ENCODE assay signal across 9 mouse cellular contexts in the genomic region with DNA sequence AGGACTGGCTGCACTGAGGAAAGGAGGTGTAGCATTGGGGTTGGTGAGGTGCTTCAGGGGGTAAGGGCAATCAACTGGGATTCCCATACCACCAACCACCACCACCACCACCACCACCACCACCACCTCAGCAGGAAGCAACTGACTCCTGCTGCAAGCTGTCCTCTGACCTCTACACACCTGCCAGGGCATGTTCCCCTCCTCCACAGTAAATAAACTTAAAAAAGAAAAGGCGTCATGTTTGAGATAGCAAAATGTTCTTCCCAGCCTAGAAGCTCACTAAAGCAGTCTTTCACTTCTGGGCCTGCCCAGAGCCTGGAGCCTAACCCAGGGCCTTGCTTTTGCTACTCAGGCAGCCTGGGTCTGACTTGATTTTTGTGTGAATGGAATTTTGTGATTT. TPM values are rescaled to one million over a fixed set of nuclear protein-coding genes. Genes with fewer than 3 reads are reported as not detected.
A peak's percentile ranks its signal among the peaks of the same experiment; 100 is the strongest.
DNase-seq lines count a peak whose midpoint lies in the region; ATAC-seq and TF ChIP-seq lines count a peak whose summit lies in the region.
"Had no signal": no experiment of that assay in that cellular context is flagged by ENCODE, and none has a peak within 500 bp of the region (broad histone marks: within the 10 kb centered on the region; RNA-seq: fewer than 3 reads in every experiment).

No protein-coding gene starts in this region.

- 65% methylated on average over 1 of the region's 1 CpGs for WGBS in heart, embryonic 13.5 days
- 64% methylated on average over 1 of the region's 1 CpGs for WGBS in intestine, embryonic 14.5 days

- H3K27ac ChIP-seq in heart, embryonic 13.5 days (replicated peaks), result peak overlapping the region; percentile 97; the same call in 1 of the 2 replicates
- H3K27ac ChIP-seq in brown adipose tissue, adult 24 weeks (replicated peaks; ENCODE audit: low read depth, low read length), result no peak overlapping the region; the same call in 1 of the 2 replicates
- no peak overlapping the region for H3K27ac ChIP-seq in intestine, embryonic 14.5 days (ENCODE audit: low read depth)

- H3K4me2 ChIP-seq in heart, embryonic 13.5 days, result peak overlapping the region; percentile 78
- H3K4me2 ChIP-seq in intestine, embryonic 14.5 days (ENCODE audit: low read length), result peak overlapping the region; percentile 93
- H3K4me2 ChIP-seq in myocyte (ENCODE audit: low read depth), result peak overlapping the region; percentile 87

- peaks cover 64% of the 10 kb centered on the region for H3K4me1 ChIP-seq in heart, embryonic 13.5 days
- H3K4me1 ChIP-seq in brown adipose tissue, adult 24 weeks (ENCODE audit: control insufficient read depth, insufficient read depth, insufficient read length, low read length), result peaks cover 14% of the 10 kb centered on the region
- peaks cover 32% of the 10 kb centered on the region for H3K4me1 ChIP-seq in intestine, embryonic 14.5 days (replicated peaks; ENCODE audit: control insufficient read depth, insufficient read depth, low read length)

- DNase-seq in heart, adult 8-10 months (ENCODE audit: low spot score), result no peak
- no peak for DNase-seq in intestine, embryonic 14.5 days (ENCODE audit: low spot score)
- DNase-seq in right cerebral cortex, postnatal 4 days, result no peak
- no peak for DNase-seq in adipocyte (ENCODE audit: low spot score)
- DNase-seq in layer of hippocampus, adult 18-20 months (ENCODE audit: low spot score in 2 of 2), result no peak
- DNase-seq: adrenal gland, postnatal 25 days had no signal

- no peaks in the 10 kb centered on the region for H3K9me3 ChIP-seq in heart, embryonic 13.5 days
- H3K9me3 ChIP-seq in intestine, embryonic 14.5 days (ENCODE audit: control insufficient read depth, low read length), result no peaks in the 10 kb centered on the region

- H3K79me2 ChIP-seq in myocyte (ENCODE audit: control insufficient read depth, insufficient read depth), result peaks cover 64% of the 10 kb centered on the region

- H3K27me3 ChIP-seq in heart, embryonic 13.5 days (replicated peaks), result no peaks in the 10 kb centered on the region
- no peaks in the 10 kb centered on the region for H3K27me3 ChIP-seq in intestine, embryonic 14.5 days (replicated peaks; ENCODE audit: control insufficient read depth, insufficient read depth, low read length)
- no peaks in the 10 kb centered on the region for H3K27me3 ChIP-seq in myocyte (ENCODE audit: control insufficient read depth, insufficient read depth, insufficient read length)

- peak overlapping the region; percentile 98 for H3K4me3 ChIP-seq in heart, embryonic 13.5 days
- H3K4me3 ChIP-seq in brown adipose tissue, adult 24 weeks (ENCODE audit: insufficient read depth, low read depth, low read length), result peak overlapping the region; percentile 42
- no peak overlapping the region for H3K4me3 ChIP-seq in intestine, embryonic 14.5 days (ENCODE audit: low read depth, low read length)
- peak overlapping the region; percentile 86 for H3K4me3 ChIP-seq in myocyte

- H3ac ChIP-seq in myocyte (ENCODE audit: control insufficient read depth, insufficient read length), result no peak overlapping the region

- no peak for TF ChIP-seq POLR2A in myocyte (IDR thresholded peaks at IDR 0.05; ENCODE audit: insufficient read length, low read depth)

- peak overlapping the region; percentile 99 for H3K9ac ChIP-seq in heart, embryonic 13.5 days
- no peak overlapping the region for H3K9ac ChIP-seq in intestine, embryonic 14.5 days (ENCODE audit: low read length)

- peaks cover 17% of the 10 kb centered on the region for H3K36me3 ChIP-seq in heart, embryonic 13.5 days
- peaks cover 5% of the 10 kb centered on the region; the same call in 1 of the 2 replicates for H3K36me3 ChIP-seq in intestine, embryonic 14.5 days (ENCODE audit: control insufficient read depth, insufficient read depth, low read length)
- H3K36me3 ChIP-seq in myocyte (ENCODE audit: control insufficient read depth, insufficient read depth), result no peaks in the 10 kb centered on the region

- ATAC-seq in heart, embryonic 13.5 days (ENCODE audit: extremely low read depth, insufficient number of reproducible peaks, low FRiP score, low TSS enrichment), result no peak
- ATAC-seq in intestine, embryonic 14.5 days (replicated peaks; ENCODE audit: low FRiP score, low TSS enrichment, low read depth), result no peak

TF ChIP-seq in myocyte, 11 proteins besides CTCF, POLR2A, EP300 and RAD21:
- TF ChIP-seq USF1 (IDR thresholded peaks at IDR 0.05; ENCODE audit: low read depth), result no peak
- TF ChIP-seq MYOD1 (IDR thresholded peaks at IDR 0.05; ENCODE audit: control insufficient read depth in 1 of 3, insufficient read length in 2 of 3, low read depth in 2 of 3), result peak in 1 of 3 experiments; percentile 23

RNA-seq across cellular contexts. Expression of gene Atxn2, which starts 3.2 kb away (rescaled TPM):
- polyA plus RNA-seq in heart, embryonic 13.5 days (2015; fragmentation: Nextera tagmentation; extraction: Ambion mirVana), result 35.4 and 39.6 TPM in 2 replicates
- total RNA-seq in heart, adult 8-10 months (2022), result 100 to 1,000 TPM; 143 to 153 (median 147) TPM
- 126 and 135 TPM in 2 replicates for polyA plus RNA-seq in brown adipose tissue, adult 24 weeks (2012; ENCODE audit: insufficient read depth, insufficient read length, missing spikeins)
- 59.4 and 59.8 TPM in 2 replicates for polyA plus RNA-seq in intestine, embryonic 14.5 days (2014; fragmentation: Nextera tagmentation; extraction: Ambion mirVana)
- 95.3 TPM for polyA plus RNA-seq in myocyte (2012; fragmentation: generic; extraction: Trizol)
- total RNA-seq in layer of hippocampus, adult 18-20 months (2021), result 100 to 1,000 TPM; 212 to 241 TPM

RNA-seq across cellular contexts. Expression of gene Brap, which starts 54.0 kb away (rescaled TPM):
- 24.4 and 25.0 TPM in 2 replicates for polyA plus RNA-seq in heart, embryonic 13.5 days (2015; fragmentation: Nextera tagmentation; extraction: Ambion mirVana)
- 10 to 100 TPM; 26.0 to 30.9 (median 29.3) TPM for total RNA-seq in heart, adult 8-10 months (2022)
- polyA plus RNA-seq in brown adipose tissue, adult 24 weeks (2012; ENCODE audit: insufficient read depth, insufficient read length, missing spikeins), result 32.3 and 50.9 TPM in 2 replicates
- 31.5 and 32.8 TPM in 2 replicates for polyA plus RNA-seq in intestine, embryonic 14.5 days (2014; fragmentation: Nextera tagmentation; extraction: Ambion mirVana)
- polyA plus RNA-seq in myocyte (2012; fragmentation: generic; extraction: Trizol), result 40.9 TPM
- total RNA-seq in layer of hippocampus, adult 18-20 months (2021), result 10 to 100 TPM; 67.4 to 67.7 TPM

RNA-seq across cellular contexts. Expression of gene Acad10, which starts 54.0 kb away (rescaled TPM):
- 1.7 TPM in 2 replicates for polyA plus RNA-seq in heart, embryonic 13.5 days (2015; fragmentation: Nextera tagmentation; extraction: Ambion mirVana)
- 10 to 100 TPM; 26.3 to 29.6 (median 26.9) TPM for total RNA-seq in heart, adult 8-10 months (2022)
- 23.2 and 30.2 TPM in 2 replicates for polyA plus RNA-seq in brown adipose tissue, adult 24 weeks (2012; ENCODE audit: insufficient read depth, insufficient read length, missing spikeins)
- 4.3 and 4.7 TPM in 2 replicates for polyA plus RNA-seq in intestine, embryonic 14.5 days (2014; fragmentation: Nextera tagmentation; extraction: Ambion mirVana)
- 4.7 TPM for polyA plus RNA-seq in myocyte (2012; fragmentation: generic; extraction: Trizol)
- 1 to 10 TPM; 3.7 to 5.8 TPM for total RNA-seq in layer of hippocampus, adult 18-20 months (2021)
